Mouse (Mus musculus) mesoderm, embryonic 11.5 days (tissue): Measurements from ENCODE around the gene Fam193b.
A peak's percentile ranks its signal among the peaks of the same experiment; 100 is the strongest.
"Not testable (repeated sequence)": the region's sequence is repeated elsewhere in the genome, so short reads cannot be mapped to it uniquely, and the experiment has no call there.

Source experiments
- DNase-seq: peaks from one replicate; pipeline ENCODE4 v3.0.0-alpha.2; 2012; ENCODE audit warnings: low read depth, low spot score

Fam193b gene

DNA sequence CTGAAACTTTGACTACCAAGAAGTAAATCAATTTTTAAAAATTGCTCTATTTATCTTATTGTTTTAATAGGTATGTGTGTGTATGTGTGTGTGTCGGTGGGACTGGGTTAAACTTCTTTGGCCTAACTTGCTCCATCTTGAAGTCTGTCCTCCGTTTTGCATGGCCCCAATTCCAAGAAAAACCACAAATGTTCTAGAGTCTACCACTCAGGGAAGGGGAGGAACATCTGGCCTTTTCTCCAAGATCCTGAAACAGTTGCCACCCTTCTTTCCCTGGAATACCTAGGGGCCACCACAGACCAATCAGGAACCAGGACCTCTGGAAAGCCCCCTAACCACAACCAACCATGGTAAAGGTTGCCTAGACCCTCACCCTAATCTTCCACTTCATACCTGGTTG is 1.1 kb upstream of the Fam193b start:
- DNase-seq: no peak

DNA sequence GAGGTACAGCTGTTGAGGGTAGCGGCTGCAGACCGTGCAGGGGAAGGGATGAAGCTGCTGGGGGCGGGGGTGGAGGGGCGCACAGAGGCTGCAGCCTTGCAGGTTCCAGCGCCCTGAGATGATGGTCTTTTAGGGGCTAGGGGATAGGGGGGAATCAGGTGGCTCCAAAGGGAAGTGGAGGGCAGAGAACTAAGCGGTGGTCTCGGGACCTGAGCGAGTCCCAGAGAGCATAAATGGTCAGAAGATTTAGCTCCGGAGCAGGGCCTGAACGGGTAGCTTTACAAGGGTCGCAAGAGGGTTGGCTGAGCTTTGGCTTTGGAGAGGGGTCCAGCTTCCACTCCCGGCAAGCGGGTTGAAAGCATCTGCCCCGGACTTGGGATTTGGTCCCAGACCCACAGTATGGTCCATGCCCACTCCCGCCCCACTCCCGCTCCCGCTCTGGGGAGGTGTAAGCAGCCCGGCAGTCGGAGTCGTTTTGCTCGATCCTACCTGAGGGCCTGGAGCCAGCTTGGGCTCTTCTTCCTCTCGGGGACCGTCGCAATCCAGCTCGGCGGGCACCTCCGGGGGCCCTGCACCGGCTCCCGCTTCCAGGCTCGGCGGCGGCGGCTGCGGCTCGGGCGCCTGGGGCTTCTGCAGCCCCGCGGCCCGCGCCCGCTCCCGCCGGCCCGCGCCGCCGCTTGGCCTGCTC is 490 bp downstream of the Fam193b start:
- no peak for DNase-seq

DNA sequence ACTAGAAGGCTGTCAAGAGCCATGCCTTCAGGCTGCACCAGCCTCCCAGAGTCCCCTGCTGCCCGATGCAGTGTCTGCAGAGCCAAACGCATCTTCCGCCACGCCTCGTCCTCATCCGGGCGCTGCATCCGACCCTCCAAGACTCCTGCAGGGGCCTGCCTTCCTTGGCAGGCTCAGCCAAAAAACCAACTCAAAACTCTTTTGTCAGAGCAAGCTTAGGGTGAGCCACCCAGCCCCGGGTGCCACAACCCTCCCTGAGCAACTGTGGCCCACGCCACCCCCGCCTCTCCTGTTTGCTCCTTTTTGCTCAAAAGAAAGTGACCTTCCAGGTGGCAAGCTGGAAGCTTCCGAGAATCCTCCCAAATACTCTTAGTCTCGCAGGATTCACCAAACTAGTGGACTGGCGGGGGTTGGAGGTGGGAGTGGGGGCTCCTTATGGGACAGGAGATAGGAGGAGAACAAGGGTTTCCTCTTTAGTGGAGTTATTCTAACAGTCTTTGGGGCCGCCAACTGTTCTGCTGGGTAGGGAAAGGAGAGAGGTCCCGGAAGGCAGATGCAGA is 1.1 kb downstream of the Fam193b start:
- no peak for DNase-seq

DNA sequence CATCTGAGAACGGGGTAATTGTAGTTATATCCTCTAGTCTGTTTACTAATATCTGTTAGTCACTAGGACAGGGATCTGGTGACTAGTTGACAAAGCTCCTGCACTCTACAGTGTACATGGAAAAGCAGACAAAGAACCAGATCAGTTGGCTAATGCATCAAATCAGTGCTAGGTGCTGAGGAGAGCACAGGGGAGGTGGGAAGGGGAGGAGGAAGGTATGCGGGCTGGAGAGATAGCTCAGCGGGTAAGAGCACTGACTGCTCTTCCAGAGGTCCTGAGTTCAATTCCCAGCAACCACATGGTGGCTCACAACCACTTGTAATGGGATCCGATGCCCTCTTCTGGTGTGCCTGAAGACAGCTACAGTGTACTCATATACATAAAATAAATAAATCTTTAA is 2.4 kb downstream of the Fam193b start:
- DNase-seq: not testable (repeated sequence)

DNA sequence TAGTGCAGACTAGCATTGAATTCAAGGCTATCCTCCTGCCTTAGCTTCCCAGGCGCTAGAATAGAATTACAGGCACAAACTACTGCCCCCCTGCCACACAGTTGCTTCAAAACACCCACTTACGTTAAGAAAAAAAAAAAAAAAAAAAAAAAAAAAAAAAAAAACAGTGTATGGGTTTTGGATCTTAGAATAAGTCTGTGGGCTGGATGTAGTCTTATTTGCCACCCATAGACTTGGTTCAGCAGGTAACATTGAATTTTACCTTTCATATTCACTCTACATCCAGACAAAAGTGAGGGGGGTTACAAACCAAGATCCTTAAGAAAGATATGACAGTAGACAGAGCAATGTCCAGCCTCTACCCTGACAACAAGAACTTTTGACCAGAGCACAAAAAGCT is 3.0 kb downstream of the Fam193b start:
- DNase-seq: no peak

DNA sequence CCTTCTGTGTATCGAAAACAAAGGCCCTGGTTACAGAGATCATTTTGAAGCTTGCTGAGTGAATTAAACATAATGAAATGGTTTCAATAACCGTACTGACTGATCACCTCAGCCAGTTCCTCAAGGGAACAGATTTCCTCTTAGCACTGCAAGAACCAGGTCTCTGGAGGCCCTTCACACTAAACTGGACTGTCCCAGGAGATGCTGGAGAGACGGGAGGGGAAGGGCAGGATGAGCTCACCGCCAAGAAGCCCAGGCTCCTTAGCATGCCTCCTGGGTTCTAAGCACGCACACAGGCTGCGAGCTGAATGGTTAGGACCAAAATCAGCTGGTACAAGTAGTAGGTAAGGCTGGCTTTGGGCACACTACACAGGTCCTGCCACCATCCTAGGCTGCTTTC is 3.9 kb downstream of the Fam193b start:
- no peak for DNase-seq

DNA sequence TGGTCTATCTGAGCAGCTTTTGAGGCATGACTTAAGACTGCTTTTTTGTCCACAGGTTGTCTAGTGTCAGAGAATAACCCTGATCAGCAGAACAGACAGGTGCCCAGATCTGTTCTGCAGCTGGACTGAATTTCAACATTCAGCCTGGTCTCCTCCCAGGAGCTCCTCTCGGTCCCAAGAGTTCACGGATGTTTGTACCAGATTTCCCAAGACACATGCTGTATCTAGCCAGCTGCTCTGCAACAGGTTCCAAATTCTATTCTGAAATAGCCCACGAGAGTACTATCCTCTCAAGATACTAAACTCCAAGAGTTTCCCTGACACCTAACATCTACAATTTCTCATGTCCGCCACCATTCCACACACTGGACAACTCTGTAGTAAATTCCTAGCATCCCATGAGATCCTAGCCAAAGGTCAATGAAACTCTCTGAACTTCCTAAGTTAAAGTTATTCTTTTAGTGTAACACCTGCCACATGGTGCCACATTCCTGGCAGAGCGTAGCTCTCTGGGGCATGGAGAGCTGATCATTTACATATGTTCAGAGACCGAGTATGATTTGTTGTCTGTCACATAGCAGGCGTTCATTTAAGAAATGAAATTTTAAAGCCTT is 7.5 kb downstream of the Fam193b start:
- peak; percentile 44 for DNase-seq

DNA sequence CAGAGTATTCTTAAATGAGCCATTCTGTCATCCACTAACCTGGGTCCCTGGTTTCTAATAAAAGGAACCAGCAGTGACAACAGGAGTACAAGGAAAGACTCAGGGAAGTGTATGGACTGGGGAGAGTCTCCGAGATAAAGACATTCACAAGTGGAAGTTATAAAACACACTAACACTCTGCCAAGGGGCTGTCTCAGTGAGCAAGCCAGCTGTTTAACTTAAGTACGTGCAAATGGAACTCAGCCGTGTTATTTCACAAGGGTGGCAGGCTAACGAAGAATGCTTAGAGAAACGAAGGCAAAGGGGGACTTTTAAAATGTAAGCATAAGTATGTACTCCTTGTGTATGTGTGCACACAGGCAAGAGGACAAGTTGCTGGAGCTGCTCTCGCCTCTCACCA is 13.4 kb downstream of the Fam193b start:
- no peak for DNase-seq

DNA sequence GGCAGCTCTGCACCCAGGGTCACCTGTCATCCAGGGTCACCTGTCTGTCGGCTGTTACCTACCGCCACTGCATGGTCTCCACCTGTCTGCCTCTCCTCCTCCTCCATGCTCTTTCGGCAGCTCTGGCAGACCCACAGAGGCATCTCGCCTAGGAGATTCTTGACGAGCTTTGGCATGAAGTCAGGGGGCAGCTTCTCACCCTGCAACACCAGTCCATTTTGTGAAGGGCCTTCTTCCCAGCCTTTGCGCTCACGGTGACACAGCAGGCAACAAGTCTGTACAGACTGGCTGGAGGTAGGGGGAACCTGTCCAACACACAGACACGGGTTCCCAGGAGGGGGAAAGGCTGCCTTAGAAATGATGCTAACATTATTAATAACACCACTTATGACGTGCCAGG is 15.0 kb downstream of the Fam193b start:
- no peak for DNase-seq

DNA sequence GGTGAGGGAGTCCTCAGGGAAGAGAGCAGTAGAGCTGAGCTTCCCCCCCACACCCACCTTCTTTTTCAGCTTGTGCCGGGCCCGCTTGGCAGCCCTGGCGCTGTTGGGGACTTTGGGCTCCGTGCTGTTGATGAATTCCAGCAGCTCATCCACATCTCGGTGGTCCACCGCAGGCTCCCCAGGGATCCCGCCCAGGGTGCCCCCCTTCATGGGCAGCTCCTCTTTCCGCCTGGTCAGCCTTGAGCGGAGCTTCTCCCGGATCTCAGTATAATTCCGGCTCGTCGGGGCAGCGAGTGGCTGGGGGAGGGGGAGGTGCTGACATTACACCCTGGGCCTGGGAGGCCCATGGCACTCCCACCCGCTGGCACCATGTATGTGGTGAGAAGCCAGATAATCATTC is 21.9 kb downstream of the Fam193b start:
- DNase-seq: no peak

DNA sequence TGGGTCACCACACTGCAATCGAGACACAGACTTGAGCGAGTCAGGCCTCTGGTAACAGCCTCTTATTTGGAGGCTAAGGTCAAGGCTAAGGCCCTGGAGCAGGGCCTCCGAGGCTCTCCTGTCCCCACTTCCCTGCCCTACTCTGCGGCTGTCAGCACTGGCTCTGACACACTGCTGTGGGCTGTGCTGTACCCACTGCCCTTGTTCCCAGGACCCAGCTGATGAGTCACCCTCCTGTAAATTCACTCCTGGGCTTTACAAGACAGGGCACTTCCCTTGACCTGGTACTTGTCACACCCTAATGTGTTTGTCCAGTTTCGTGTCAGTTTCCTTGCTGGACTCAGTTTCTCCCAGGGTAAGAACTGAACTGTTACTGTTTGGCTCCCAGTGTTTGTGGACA is 22.5 kb downstream of the Fam193b start:
- no peak for DNase-seq

DNA sequence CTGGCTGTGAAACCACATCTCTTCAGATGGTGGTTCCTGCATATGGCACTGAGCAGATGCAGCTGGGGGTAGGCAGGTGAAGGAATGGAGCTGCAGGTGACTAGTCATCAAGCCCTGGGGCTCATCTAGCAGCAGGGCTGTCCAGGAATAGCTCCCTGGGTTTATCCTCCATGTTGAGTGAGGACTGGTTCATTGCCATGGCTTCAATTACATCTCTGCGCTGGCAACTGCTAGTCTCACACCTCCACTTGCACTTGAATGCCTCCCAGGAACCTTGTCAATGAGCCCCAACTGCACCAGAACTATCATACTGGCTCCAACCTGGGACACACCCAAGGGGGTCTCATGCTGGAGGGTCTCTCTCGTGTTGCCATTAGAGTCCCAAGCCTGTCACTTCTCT is 23.0 kb downstream of the Fam193b start:
- DNase-seq: no peak

DNA sequence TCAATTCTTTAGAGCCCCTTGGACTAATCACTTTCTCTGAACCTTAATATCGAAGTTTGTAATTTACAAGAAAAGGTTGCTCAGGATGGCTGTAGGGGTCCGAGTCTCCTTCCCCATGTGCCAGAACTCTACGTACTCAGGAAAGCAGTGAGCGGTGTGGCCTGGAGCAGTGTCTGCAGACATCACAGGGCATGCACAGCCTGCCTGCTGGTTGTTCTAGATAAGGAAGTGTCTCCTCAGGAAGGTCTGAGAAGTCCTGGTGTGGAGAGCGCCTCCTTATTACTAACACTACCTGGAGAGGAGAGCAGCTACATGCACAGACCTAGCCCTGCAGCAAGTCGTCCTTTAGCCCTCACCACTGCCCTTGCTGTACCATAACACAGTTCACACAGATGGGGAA is 26.1 kb downstream of the Fam193b start:
- DNase-seq: no peak

DNA sequence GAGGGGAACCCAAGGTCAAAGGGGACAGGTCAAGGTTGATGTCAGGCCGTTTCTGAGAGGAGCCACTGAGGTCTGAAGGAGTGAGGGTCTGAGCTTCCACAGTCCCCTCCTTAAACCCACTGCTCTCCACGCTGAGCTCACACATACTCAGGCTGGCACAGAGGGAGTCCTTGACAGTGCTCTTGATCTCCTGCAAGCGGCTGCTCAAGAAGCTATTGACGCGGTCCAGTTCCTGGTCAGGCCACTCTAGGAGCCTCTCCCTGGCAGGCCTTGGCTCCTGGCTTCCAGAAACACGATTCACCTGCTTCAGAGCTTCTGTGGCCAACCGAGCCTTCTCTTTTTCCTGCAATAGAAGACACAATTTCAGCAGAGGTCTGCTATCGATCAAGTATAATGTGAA is 27.5 kb downstream of the Fam193b start:
- DNase-seq: no peak

DNA sequence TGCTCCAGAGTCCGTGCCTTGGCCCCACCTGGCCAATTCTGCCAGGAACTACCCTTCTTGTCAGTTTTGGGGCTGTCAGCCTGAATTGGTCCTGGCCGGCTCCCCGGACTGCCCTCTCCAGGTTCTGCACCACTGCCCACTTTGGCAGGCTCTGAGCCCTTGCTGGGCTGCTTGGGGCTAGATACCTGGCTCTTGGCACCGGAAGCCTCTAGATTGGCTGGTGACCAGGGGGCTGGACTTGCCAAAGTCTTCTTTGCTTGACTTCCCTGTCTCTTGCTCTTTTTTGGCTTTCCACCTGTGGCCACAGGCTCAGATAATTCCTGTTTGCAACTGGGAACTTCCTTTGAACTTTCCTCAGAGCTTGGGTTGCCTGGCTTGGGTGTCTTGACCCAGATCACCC is 28.0 kb downstream of the Fam193b start:
- DNase-seq: no peak

DNA sequence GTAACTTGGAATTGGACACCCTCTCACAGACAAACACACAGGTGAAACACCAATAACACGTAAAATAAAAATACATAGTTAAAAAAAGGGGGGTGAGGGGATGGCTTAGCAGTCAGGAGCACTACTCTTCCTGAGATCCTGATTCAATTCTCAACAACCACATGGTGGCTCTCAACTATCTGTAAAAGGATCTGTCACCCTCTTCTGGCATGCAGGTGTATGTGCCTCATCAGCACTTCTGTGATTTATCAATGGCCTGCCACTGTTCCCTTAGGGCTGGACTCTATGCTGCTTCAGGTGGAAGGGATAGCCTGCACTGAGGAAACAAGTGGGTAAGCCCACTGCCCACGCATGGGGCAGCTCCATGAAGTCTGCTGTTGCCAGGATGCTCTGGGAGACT is 30.0 kb downstream of the Fam193b start:
- no peak for DNase-seq

DNA sequence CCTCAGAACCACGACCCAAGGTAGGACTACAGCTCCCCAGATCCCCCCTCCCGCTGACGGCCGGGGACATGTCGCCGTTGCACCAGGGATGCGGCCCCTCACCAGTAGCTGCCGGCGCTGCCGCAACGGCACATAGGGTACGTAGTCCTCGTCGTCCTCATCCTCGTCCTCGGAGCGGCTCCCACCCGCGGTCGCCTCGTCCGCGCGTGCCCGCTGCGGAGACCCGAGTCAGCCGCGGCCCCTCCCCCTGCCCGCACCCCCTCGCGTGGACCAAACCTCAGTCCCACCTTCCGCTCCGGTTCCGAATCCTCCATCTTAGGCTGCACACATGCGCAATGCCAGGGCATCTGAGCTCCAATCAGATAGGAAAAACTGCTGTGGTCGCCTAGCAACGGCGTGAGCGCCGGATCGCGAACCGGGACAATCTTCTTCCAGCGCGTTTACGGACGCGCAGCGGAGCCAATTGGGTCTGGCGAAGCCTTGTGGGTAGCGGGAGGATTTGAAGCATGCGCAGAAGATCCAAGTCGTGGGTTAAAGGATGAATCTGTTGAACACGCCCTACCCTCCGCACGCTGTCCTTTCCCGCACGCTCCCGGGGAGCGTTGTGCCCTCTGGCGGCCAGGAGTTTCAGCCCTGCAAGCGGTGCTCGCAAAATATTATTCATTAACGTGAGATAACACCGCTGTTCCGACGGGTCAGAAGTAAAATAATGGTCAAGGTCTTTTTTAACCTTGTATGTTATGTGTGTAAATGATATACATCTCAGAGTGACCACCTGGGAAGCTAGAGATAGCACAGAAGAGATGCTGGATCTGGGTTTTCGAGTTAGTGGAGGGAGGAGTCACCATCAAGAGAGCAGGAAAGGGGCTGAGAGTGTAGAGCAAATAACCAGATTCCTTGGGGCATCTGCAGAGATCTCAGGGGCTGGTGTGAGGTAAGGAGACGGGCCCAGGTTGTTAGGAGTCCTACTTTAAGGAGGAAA is 34.4 kb downstream of the Fam193b start, which contains the start of gene Ddx41:
TSS of gene Ddx41 (minus strand) at position 465 of the 982 bp plus-strand sequence.
- peak; percentile 100 for DNase-seq

DNA sequence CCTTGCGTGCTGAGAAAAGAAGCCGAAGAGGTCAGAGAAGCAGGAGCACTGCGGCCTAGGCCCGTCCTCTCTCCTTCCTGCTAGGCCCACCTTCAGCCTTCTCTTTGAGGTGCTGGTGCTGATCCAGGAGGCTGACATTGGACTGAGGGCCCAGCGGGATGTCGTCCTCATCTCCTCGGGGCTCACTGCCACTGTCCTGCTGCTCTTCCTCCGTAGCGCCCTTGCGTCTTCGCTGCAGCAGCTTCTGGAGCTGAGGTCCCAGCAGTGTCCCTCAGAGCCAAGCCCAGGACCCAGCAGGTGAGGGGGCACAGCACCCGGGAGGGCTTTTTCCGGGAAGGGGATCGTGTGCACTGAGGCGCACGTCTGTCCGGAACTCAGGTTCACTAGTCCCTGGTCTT is 35.1 kb downstream of the Fam193b start:
- DNase-seq: no peak

DNA sequence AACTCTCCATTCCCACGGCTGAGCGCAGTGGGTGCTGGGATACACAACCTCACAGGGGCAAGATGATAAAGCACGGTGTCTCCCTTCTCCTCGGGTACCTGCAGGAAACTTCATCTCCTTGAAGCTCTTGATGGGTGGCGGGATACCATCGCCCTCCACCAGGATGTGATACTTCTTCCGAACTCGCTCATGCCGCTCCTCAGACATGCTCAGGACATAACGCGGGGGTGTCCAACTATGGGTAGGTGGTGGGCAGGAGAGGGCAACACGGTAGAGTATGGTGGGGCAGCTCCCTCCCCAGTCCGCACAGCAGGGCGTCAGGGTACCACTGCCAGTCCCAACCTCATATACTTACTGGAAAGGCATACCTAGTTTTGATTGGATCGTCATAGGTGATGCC is 35.7 kb downstream of the Fam193b start:
- no peak for DNase-seq

DNA sequence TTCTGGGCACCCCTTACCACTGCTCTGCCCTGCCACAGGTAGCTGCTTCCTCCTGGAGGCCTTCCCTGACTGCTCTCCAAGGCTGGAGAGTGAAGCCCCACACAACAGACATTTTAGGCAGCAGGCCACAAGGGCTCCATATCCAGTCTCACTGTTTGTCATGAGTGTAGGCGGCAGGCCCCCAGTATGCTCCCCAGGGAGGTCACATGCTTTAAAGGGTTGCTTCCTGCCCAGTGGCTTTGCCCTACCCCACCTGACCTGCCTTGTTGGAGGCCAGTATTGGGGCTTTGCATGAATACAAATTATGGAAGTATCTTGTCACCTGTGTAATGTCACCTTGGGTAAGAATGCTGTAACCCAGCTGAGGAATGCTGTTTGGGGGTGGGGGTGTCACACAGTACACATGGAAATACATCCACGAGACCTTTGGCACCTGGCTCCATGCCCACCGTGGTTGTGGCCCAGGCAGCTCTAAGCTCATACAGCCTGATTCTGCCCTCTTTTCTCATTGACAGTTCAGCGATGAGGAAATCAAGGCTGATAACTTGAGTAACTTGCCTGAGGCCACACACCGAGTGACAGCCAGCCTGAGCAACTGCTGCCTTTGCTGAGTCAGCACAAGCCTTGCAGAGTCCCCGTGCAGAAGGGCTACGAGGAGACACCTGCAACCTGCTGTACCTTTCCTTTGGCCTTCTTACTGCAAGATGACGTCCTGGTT is 41.6 kb downstream of the Fam193b start, which contains the start of gene Dok3:
TSS of gene Dok3 (minus strand) at position 99 of the 718 bp plus-strand sequence.
- no peak for DNase-seq
